Mouse (Mus musculus) cerebellum, postnatal 14 days (tissue): ENCODE measurements at regions not wholly inside any gene's neighbourhood (a gene's known extent, or its start where the extent isn't known, plus 50 kb on each side); places are given as distances from the start of the nearest gene placed in this dataset.

ENCODE experiments used
- DNase-seq, 2 experiments: peaks; one replicate each; pipeline ENCODE4 v3.0.0; 2021; ENCODE audit warnings: mixed read lengths in 2 of 2

GRCm38 (mm10) chr5:55885658-55886312 lies 1832.0 kb upstream of the Pcdh7 start:
- peak; percentile 22 to 50 for DNase-seq

DNA sequence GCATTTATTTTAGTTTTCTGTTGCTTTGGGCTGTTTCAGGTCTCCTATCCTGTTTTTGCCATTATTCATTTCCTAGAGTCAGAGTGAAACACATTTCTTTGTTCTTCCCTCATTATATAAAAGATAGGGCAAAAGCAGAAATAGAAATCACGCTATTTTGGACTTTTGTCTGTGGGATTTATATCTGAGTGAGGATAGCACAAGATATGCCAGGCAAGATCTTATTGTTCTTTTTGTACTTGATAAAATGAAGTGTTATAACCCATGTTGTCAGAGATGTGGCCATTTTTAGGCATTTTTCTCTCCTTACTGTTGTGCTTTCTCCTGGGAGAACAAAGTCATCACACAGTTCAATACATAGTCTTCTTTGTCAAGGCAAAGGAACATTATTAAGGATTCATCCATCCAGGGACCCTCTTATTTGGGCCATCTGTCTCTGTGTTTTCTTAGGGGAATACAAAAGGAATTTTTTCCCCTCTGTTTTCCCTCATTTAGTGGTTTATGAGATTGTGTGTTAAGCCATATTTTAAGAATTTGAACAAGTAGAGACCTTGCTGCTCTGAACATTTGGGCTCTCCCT lies 1825.9 kb upstream of the Pcdh7 start:
- DNase-seq, result no peak

DNA sequence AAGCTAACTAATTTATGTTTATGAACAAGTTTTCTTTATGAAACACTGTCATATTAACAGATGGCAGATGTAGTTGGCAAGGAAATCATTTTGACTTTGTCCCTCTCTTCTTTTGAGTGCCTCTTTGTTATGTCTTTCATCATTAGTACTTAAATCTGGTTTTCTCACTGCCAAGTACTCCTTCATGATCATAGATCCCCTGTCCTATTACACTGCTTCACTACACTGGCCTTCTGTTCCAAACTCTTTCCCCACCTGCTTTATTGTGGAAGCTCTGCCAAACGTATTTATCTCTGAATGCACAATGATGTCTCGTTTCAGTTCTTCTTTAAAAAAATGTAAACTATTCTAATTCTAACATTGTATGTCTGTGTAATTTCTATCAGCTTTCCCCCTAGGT lies 1776.3 kb upstream of the Pcdh7 start:
- peak in 1 of 2 experiments; percentile 9 for DNase-seq

- DNase-seq, result no peak
Observed at GRCm38 (mm10) chr5:55976505-55976904, 1741.3 kb upstream of the Pcdh7 start.

- DNase-seq, result no peak
Observed at GRCm38 (mm10) chr5:56007861-56008260, 1709.9 kb upstream of the Pcdh7 start.

- no peak for DNase-seq
Observed at GRCm38 (mm10) chr5:56020463-56020862, 1697.3 kb upstream of the Pcdh7 start.
